Mouse (Mus musculus): ENCODE measurements around the gene Spata13. TPM values are rescaled to one million over a fixed set of nuclear protein-coding genes. Genes with fewer than 3 reads are reported as not detected.

Gene Spata13
- polyA plus RNA-seq, 1 experiment from 2014 or later = 25.9 TPM

DNA sequence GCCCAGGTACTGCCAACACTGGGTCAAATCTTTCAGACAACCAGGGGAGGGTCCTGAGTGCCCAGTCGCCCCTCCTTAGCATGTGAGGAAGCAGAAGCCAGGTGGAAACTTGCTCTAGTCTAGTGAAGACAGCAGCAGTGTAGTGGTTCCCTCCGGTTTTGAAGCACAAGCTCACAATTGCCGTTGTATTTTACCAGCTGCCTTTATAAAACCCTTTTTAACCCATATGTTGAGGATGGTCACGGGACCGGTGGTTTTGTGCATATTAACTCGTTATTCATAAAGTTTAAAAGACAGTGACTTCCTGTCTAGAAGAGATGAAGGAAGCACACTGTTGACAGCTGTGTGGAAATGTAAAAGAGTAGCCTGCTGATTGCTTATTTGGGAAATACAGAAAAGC lies 98.3 kb downstream of the Spata13 start:
- Histone ChIP-seq H3K36me3 (replicated peaks; ENCODE audit: control insufficient read depth, insufficient read depth, low read depth, low read length) (no peaks in the 10 kb centered on the region), H3K27ac (replicated peaks; ENCODE audit: low read depth, low read length) (no peak overlapping the region), H3K9ac (replicated peaks; ENCODE audit: low read length) (no peak overlapping the region), H3K4me1 (ENCODE audit: control insufficient read depth, insufficient read depth, low read length) (peaks cover 10% of the 10 kb centered on the region), H3K9me3 (replicated peaks; ENCODE audit: control insufficient read depth, low read length) (no peaks in the 10 kb centered on the region), H3K4me3 (ENCODE audit: low read depth, low read length) (no peak overlapping the region), H3K27me3 (ENCODE audit: control insufficient read depth, insufficient read depth, low read length) (no peaks in the 10 kb centered on the region), H3K4me2 (ENCODE audit: low read depth, low read length) (no peak overlapping the region)
- ATAC-seq (replicated peaks; ENCODE audit: insufficient number of reproducible peaks, low FRiP score, low TSS enrichment, low read depth) = no peak
- 57% methylated on average over 6 of the region's 6 CpGs for WGBS
- no peak for DNase-seq (ENCODE audit: low spot score)

DNA sequence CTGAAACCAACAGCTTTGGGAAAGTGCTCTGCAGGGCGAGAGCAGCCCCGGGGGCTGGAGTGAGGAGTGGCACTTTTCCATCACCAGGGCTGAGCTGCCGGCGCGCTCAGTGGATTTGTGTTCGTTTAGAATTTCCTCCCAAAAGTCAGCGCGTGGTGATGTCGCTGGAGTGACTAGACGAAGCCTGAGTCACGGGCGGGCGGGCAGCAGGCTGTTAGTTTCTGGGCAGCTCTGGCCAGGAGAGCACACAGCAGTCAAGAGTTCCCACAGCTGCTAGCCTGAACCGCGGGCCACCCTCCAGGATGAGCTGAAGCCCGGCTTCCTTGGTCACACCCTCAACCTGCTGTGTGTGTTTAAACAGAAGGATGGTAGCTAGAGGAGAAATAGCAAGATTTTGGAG lies 99.0 kb downstream of the Spata13 start:
- peaks cover 11% of the 10 kb centered on the region for H3K4me1 ChIP-seq (ENCODE audit: control insufficient read depth, insufficient read depth, low read length)
- H3K9me3 ChIP-seq (replicated peaks; ENCODE audit: control insufficient read depth, low read length) = no peaks in the 10 kb centered on the region
- no peak for ATAC-seq (replicated peaks; ENCODE audit: insufficient number of reproducible peaks, low FRiP score, low TSS enrichment, low read depth)
- no peak overlapping the region; the same call in 1 of the 2 replicates for H3K4me2 ChIP-seq (ENCODE audit: low read depth, low read length)
- no peak overlapping the region for H3K4me3 ChIP-seq (ENCODE audit: low read depth, low read length)
- H3K9ac ChIP-seq (replicated peaks; ENCODE audit: low read length) = 0 out of 2 replicates have a peak overlapping the region, but pooled peaks have one; percentile 29
- H3K27me3 ChIP-seq (ENCODE audit: control insufficient read depth, insufficient read depth, low read length) = no peaks in the 10 kb centered on the region
- 5% methylated on average over 16 of the region's 16 CpGs for WGBS
- H3K36me3 ChIP-seq (replicated peaks; ENCODE audit: control insufficient read depth, insufficient read depth, low read depth, low read length) = no peaks in the 10 kb centered on the region
- no peak overlapping the region; the same call in 1 of the 2 replicates for H3K27ac ChIP-seq (replicated peaks; ENCODE audit: low read depth, low read length)
- peak; percentile 43 for DNase-seq (ENCODE audit: low spot score)

DNA sequence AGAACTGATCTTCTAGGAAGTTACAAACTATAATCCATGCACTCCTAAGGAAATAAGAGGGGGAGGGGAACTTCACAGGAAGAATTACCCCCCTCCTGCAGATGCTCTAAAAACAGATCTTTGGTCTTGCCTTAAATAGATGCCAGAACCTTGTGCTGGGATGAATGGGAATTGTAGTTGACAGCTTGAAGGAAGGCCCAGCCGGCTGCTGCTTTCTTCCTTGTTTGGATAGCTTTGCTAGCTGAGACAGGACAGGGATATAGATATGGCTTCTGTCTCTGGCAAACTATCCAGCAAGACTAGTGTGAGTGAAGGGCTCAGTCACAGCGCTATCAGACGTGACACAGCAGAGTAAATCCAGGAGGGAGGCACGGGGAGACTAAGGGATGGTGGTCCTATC lies 99.9 kb downstream of the Spata13 start:
- Histone ChIP-seq H3K9ac (replicated peaks; ENCODE audit: low read length) (no peak overlapping the region), H3K4me2 (ENCODE audit: low read depth, low read length) (no peak overlapping the region), H3K4me3 (ENCODE audit: low read depth, low read length) (no peak overlapping the region), H3K4me1 (ENCODE audit: control insufficient read depth, insufficient read depth, low read length) (peaks cover 14% of the 10 kb centered on the region), H3K9me3 (replicated peaks; ENCODE audit: control insufficient read depth, low read length) (no peaks in the 10 kb centered on the region), H3K27ac (replicated peaks; ENCODE audit: low read depth, low read length) (no peak overlapping the region), H3K27me3 (ENCODE audit: control insufficient read depth, insufficient read depth, low read length) (no peaks in the 10 kb centered on the region), H3K36me3 (replicated peaks; ENCODE audit: control insufficient read depth, insufficient read depth, low read depth, low read length) (no peaks in the 10 kb centered on the region)
- DNase-seq (ENCODE audit: low spot score) = no peak
- no peak for ATAC-seq (replicated peaks; ENCODE audit: insufficient number of reproducible peaks, low FRiP score, low TSS enrichment, low read depth)
- 37% methylated on average over 4 of the region's 4 CpGs for WGBS

DNA sequence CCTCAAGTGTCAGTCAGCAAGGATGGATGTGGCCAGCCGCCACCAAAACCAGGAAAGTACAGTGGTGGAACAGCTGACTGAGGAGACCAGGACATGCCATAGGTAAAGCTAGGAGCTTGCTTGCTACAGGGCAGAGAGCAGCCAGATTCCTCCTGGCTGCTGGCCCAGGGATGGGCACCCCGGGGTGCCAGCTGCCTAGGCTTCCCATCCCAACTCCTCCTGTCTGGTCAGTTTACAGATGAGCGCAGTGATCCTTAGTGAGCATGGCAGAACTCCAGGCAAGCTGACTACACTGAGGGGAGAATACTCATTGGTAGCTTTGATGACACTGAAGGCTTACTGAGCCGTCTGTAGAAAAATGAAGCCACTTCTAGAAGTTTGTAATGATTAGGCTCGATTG lies 101.4 kb downstream of the Spata13 start:
- 69% methylated on average over 5 of the region's 5 CpGs for WGBS
- Histone ChIP-seq H3K4me2 (ENCODE audit: low read depth, low read length) (no peak overlapping the region), H3K9me3 (replicated peaks; ENCODE audit: control insufficient read depth, low read length) (no peaks in the 10 kb centered on the region), H3K27me3 (ENCODE audit: control insufficient read depth, insufficient read depth, low read length) (no peaks in the 10 kb centered on the region), H3K9ac (replicated peaks; ENCODE audit: low read length) (no peak overlapping the region), H3K27ac (replicated peaks; ENCODE audit: low read depth, low read length) (no peak overlapping the region), H3K4me1 (ENCODE audit: control insufficient read depth, insufficient read depth, low read length) (peaks cover 14% of the 10 kb centered on the region), H3K36me3 (replicated peaks; ENCODE audit: control insufficient read depth, insufficient read depth, low read depth, low read length) (no peaks in the 10 kb centered on the region), H3K4me3 (ENCODE audit: low read depth, low read length) (no peak overlapping the region)
- no peak for DNase-seq (ENCODE audit: low spot score)
- no peak for ATAC-seq (replicated peaks; ENCODE audit: insufficient number of reproducible peaks, low FRiP score, low TSS enrichment, low read depth)

DNA sequence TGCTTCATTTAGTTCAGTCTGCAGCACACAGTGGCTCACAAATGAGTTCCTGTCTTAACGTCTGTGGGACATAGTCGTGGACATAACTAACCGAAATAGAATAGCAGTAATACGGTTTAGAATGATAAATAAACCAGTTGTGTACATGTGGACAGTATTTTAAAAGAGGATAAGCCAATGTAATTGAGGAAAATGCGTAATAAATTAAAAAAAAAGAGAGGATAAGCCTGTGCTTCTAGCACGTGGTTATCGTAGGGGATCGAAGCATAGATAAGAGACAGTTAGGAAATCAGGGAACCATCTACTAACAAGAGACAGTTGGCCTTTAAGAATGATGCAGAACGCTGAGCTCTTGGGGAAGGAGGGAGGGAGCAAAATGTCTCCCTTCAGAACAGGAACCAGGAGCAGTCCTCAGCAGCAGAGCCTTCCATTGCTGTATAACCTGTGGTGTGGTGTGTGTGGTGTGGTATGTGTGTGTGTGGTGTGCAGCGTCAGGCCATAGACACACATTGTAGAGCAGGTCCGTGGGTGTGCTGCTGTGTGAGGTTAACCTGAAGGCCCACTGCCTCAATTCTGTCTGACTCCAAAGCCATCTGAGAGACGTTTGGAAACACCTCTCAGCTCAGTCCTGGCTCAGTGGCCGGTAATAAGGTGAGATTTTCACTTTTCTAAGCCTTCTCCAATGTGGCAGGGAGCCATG lies 102.2 kb downstream of the Spata13 start:
- H3K4me2 ChIP-seq (ENCODE audit: low read depth, low read length) = no peak overlapping the region
- H3K4me1 ChIP-seq (ENCODE audit: control insufficient read depth, insufficient read depth, low read length) = peaks cover 14% of the 10 kb centered on the region
- H3K27ac ChIP-seq (replicated peaks; ENCODE audit: low read depth, low read length) = peak overlapping the region; percentile 75; the same call in 1 of the 2 replicates
- H3K27me3 ChIP-seq (ENCODE audit: control insufficient read depth, insufficient read depth, low read length) = no peaks in the 10 kb centered on the region
- H3K4me3 ChIP-seq (ENCODE audit: low read depth, low read length) = no peak overlapping the region
- ATAC-seq (replicated peaks; ENCODE audit: insufficient number of reproducible peaks, low FRiP score, low TSS enrichment, low read depth) (no peak), DNase-seq (ENCODE audit: low spot score) (no peak)
- peak overlapping the region; percentile 5; the same call in 1 of the 2 replicates for H3K9ac ChIP-seq (replicated peaks; ENCODE audit: low read length)
- no peaks in the 10 kb centered on the region for H3K36me3 ChIP-seq (replicated peaks; ENCODE audit: control insufficient read depth, insufficient read depth, low read depth, low read length)
- no peaks in the 10 kb centered on the region for H3K9me3 ChIP-seq (replicated peaks; ENCODE audit: control insufficient read depth, low read length)
- WGBS = 58% methylated on average over 13 of the region's 13 CpGs

DNA sequence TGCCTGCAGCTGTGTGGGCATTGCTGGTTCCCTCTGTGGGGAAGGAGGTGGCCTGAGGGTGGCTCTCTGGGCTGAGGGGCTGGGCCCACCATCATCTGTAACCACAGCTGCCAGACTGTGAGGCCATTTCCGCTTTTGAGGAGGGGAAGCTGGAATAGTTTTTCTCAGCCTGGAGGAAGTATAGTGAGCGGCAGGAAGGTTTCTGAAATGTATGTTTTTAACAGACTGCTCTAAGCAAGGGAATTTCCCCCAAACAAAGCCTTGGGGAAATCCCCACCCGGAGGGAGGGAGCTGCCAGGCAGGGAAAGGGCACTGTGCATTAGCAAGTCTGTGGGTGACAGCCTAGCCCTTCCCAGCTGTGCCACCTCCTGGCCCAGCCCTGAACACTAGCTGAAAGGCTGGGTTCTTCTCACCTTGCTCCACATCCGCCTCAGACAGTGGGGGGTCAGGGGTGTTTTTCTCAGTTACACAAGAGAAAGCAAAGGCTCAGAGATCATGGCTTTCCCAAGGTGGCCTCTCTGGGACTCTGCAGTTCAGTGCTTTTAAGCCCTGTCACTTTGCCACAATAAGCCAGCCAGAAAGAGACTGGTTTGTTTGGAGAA lies 102.9 kb downstream of the Spata13 start:
- Histone ChIP-seq H3K27ac (replicated peaks; ENCODE audit: low read depth, low read length) (peak overlapping the region; percentile 75), H3K4me2 (ENCODE audit: low read depth, low read length) (no peak overlapping the region; the same call in 1 of the 2 replicates), H3K4me1 (ENCODE audit: control insufficient read depth, insufficient read depth, low read length) (peaks cover 14% of the 10 kb centered on the region), H3K9me3 (replicated peaks; ENCODE audit: control insufficient read depth, low read length) (no peaks in the 10 kb centered on the region), H3K4me3 (ENCODE audit: low read depth, low read length) (no peak overlapping the region), H3K9ac (replicated peaks; ENCODE audit: low read length) (peak overlapping the region; percentile 43), H3K36me3 (replicated peaks; ENCODE audit: control insufficient read depth, insufficient read depth, low read depth, low read length) (no peaks in the 10 kb centered on the region), H3K27me3 (ENCODE audit: control insufficient read depth, insufficient read depth, low read length) (no peaks in the 10 kb centered on the region)
- ATAC-seq (replicated peaks; ENCODE audit: insufficient number of reproducible peaks, low FRiP score, low TSS enrichment, low read depth) (no peak), DNase-seq (ENCODE audit: low spot score) (peak; percentile 44)
- WGBS = 8% methylated on average over 4 of the region's 4 CpGs

DNA sequence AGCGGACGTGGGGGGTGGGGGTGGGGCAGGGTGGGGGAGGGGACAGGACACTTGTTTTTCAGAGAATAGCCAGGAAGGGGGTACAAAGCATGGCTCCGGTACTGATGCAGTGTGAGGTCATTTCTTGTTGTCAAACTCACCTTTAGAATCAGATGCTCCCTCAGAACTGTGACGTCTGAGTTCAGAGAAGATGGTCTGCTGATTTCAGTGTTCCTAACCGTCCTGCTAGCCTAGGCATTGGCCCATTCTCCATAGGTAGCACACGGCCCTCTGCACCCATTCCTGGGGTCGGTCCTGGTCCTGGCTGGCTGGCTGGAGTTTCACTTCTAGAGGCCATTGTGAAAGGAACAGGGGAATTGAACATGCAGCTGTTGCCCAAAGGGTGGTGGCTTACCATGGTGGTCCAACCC lies 103.4 kb downstream of the Spata13 start:
- Histone ChIP-seq H3K4me2 (ENCODE audit: low read depth, low read length) (no peak overlapping the region; the same call in 1 of the 2 replicates), H3K4me1 (ENCODE audit: control insufficient read depth, insufficient read depth, low read length) (peaks cover 14% of the 10 kb centered on the region), H3K36me3 (replicated peaks; ENCODE audit: control insufficient read depth, insufficient read depth, low read depth, low read length) (no peaks in the 10 kb centered on the region), H3K9me3 (replicated peaks; ENCODE audit: control insufficient read depth, low read length) (no peaks in the 10 kb centered on the region), H3K27me3 (ENCODE audit: control insufficient read depth, insufficient read depth, low read length) (no peaks in the 10 kb centered on the region), H3K9ac (replicated peaks; ENCODE audit: low read length) (no peak overlapping the region), H3K27ac (replicated peaks; ENCODE audit: low read depth, low read length) (peak overlapping the region; percentile 75), H3K4me3 (ENCODE audit: low read depth, low read length) (no peak overlapping the region)
- no peak for ATAC-seq (replicated peaks; ENCODE audit: insufficient number of reproducible peaks, low FRiP score, low TSS enrichment, low read depth)
- no peak for DNase-seq (ENCODE audit: low spot score)
- 23% methylated on average over 7 of the region's 7 CpGs for WGBS

DNA sequence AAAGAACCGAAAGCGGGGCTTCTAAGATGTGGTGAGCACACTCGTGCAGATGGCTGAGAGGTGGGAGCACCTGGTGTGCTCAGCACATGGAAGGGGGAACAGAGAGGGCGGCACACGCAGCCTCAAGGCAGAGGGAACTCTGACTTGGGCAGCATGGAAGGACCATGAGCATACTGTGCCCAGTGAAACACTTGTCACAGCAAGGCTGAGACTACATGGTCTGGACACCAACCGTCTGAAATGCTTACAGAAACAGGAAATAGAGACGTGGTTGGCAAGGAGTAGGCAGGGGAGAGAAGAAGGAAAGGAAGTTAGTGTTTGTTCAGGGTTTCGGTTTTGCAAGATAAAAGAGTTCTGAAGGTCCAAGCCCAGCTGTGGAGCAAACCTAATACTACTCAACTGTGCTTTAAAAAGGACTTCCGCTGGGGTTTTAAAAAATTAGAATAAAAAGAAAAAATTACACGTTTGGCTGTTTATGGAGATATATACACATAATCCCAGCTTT lies 104.7 kb downstream of the Spata13 start:
- Histone ChIP-seq H3K4me2 (ENCODE audit: low read depth, low read length) (no peak overlapping the region), H3K27ac (replicated peaks; ENCODE audit: low read depth, low read length) (no peak overlapping the region), H3K4me3 (ENCODE audit: low read depth, low read length) (no peak overlapping the region), H3K9ac (replicated peaks; ENCODE audit: low read length) (no peak overlapping the region), H3K4me1 (ENCODE audit: control insufficient read depth, insufficient read depth, low read length) (peaks cover 14% of the 10 kb centered on the region), H3K9me3 (replicated peaks; ENCODE audit: control insufficient read depth, low read length) (no peaks in the 10 kb centered on the region), H3K27me3 (ENCODE audit: control insufficient read depth, insufficient read depth, low read length) (no peaks in the 10 kb centered on the region), H3K36me3 (replicated peaks; ENCODE audit: control insufficient read depth, insufficient read depth, low read depth, low read length) (no peaks in the 10 kb centered on the region)
- ATAC-seq (replicated peaks; ENCODE audit: insufficient number of reproducible peaks, low FRiP score, low TSS enrichment, low read depth) = no peak
- no peak for DNase-seq (ENCODE audit: low spot score)
- WGBS = 62% methylated on average over 10 of the region's 10 CpGs
